Mouse (Mus musculus) liver, embryonic 16.5 days (tissue): Measurements from ENCODE around the gene Serinc3. TPM values are rescaled to one million over a fixed set of nuclear protein-coding genes. Genes with fewer than 3 reads are reported as not detected.

Source experiments
- ATAC-seq: fragments of 200-750 bp; cut with Nextera tagmentation; 2 replicates; pipeline ENCODE4 v1.8.0; 2017; ENCODE audit warnings: low read depth, mild to moderate bottlenecking, moderate number of reproducible peaks, moderate library complexity
- H3K27ac ChIP-seq: fragments of 300-500 bp; sonication (generic); 2 replicates; pipeline ENCODE4 v1.5.1; 2014; ENCODE audit warnings: mild to moderate bottlenecking, low read length
- H3K27me3 ChIP-seq: fragments of 300-500 bp; sonication (generic); 2 replicates; pipeline ENCODE4 v1.6.1; 2014; ENCODE audit warnings: low read depth, low read length, mixed read lengths; ENCODE audit not compliant: control insufficient read depth, insufficient read depth
- H3K36me3 ChIP-seq: fragments of 300-500 bp; sonication (generic); 2 replicates; pipeline ENCODE4 v1.6.1; 2014; ENCODE audit warnings: mild to moderate bottlenecking; ENCODE audit not compliant: control insufficient read depth, insufficient read depth
- H3K4me1 ChIP-seq: fragments of 300-500 bp; sonication (generic); 2 replicates; pipeline ENCODE4 v1.6.1; 2014; ENCODE audit warnings: low read depth, low read length, mixed read lengths; ENCODE audit not compliant: control insufficient read depth
- H3K4me2 ChIP-seq: fragments of 300-500 bp; sonication (generic); 2 replicates; pipeline ENCODE4 v1.6.1; 2014; ENCODE audit warnings: low read depth, low read length, mixed read lengths
- H3K4me3 ChIP-seq: fragments of 300-500 bp; sonication (generic); 2 replicates; pipeline ENCODE4 v1.5.1; 2014; ENCODE audit warnings: low read depth, mild to moderate bottlenecking, low read length
- H3K9ac ChIP-seq: fragments of 300-500 bp; sonication (generic); 2 replicates; pipeline ENCODE4 v1.6.1; 2014; ENCODE audit warnings: low read depth, low read length
- H3K9me3 ChIP-seq: fragments of 300-500 bp; sonication (generic); replicated peaks from 2 replicates; pipeline ENCODE4 v1.6.1; 2016; ENCODE audit warnings: low read length; ENCODE audit not compliant: control insufficient read depth
- WGBS: fragments of 180-500 bp; shearing (Covaris S2); extraction: QIAGEN DNeasy Blood & Tissue Kit; methylation state at CpG from one replicate; pipeline ENCODE4 v1.1.7; 2014; ENCODE audit not compliant: insufficient replicate concordance; 5-methylcytosine and 5-hydroxymethylcytosine counted together
- polyA plus RNA-seq: library from polyadenylated mRNA; unstranded; fragments of >200 nt; fragmentation: Nextera tagmentation; extraction: Ambion mirVana; gene quantifications from 2 replicates; pipeline ENCODE4 v1.2.1, GENCODE M21; 2015

Serinc3 gene
- polyA plus RNA-seq, 1 experiment from 2014 or later: 138 TPM

GRCm38 (mm10) chr2:163584088-163584426 is 60.9 kb downstream of the Serinc3 start:
- WGBS: 68% methylated on average over 10 of the region's 10 CpGs
- Histone ChIP-seq H3K36me3 (no peaks in the 10 kb centered on the region), H3K27me3 (no peaks in the 10 kb centered on the region), H3K9me3 (no peaks in the 10 kb centered on the region), H3K4me3 (no peak overlapping the region), H3K27ac (no peak overlapping the region), H3K9ac (no peak overlapping the region), H3K4me2 (no peak overlapping the region), H3K4me1 (no peaks in the 10 kb centered on the region; the same call in 1 of the 2 replicates)
- no peak for ATAC-seq

- Histone ChIP-seq H3K4me2 (no peak overlapping the region), H3K4me1 (no peaks in the 10 kb centered on the region; the same call in 1 of the 2 replicates), H3K9ac (no peak overlapping the region), H3K27me3 (no peaks in the 10 kb centered on the region), H3K36me3 (no peaks in the 10 kb centered on the region), H3K4me3 (no peak overlapping the region), H3K27ac (no peak overlapping the region), H3K9me3 (no peaks in the 10 kb centered on the region)
- 82% methylated on average over 10 of the region's 10 CpGs for WGBS
- ATAC-seq: no peak
Observed at GRCm38 (mm10) chr2:163583226-163584087, 61.5 kb downstream of the Serinc3 start.

GRCm38 (mm10) chr2:163580069-163580945 is 64.6 kb downstream of the Serinc3 start:
- Histone ChIP-seq H3K9ac (no peak overlapping the region), H3K27ac (no peak overlapping the region), H3K9me3 (no peaks in the 10 kb centered on the region), H3K4me2 (no peak overlapping the region), H3K4me1 (no peaks in the 10 kb centered on the region; the same call in 1 of the 2 replicates), H3K27me3 (no peaks in the 10 kb centered on the region), H3K4me3 (no peak overlapping the region), H3K36me3 (no peaks in the 10 kb centered on the region)
- 45% methylated on average over 13 of the region's 13 CpGs for WGBS
- no peak for ATAC-seq

GRCm38 (mm10) chr2:163577986-163578385 is 66.9 kb downstream of the Serinc3 start:
- 61% methylated on average over 2 of the region's 2 CpGs for WGBS
- H3K36me3 ChIP-seq: no peaks in the 10 kb centered on the region
- H3K9ac ChIP-seq: no peak overlapping the region
- H3K27ac ChIP-seq: no peak overlapping the region
- no peak overlapping the region for H3K4me3 ChIP-seq
- no peaks in the 10 kb centered on the region for H3K9me3 ChIP-seq
- no peaks in the 10 kb centered on the region for H3K27me3 ChIP-seq
- H3K4me2 ChIP-seq: no peak overlapping the region
- H3K4me1 ChIP-seq: no peaks in the 10 kb centered on the region; the same call in 1 of the 2 replicates
- ATAC-seq: no peak

- 19% methylated on average over 11 of the region's 11 CpGs for WGBS
- Histone ChIP-seq H3K4me1 (no peaks in the 10 kb centered on the region; the same call in 1 of the 2 replicates), H3K9me3 (no peaks in the 10 kb centered on the region), H3K4me3 (no peak overlapping the region), H3K36me3 (no peaks in the 10 kb centered on the region), H3K4me2 (peak overlapping the region; percentile 14), H3K27me3 (no peaks in the 10 kb centered on the region), H3K9ac (no peak overlapping the region), H3K27ac (no peak overlapping the region)
- ATAC-seq: peak; percentile 60
Observed at GRCm38 (mm10) chr2:163575248-163575647, 69.7 kb downstream of the Serinc3 start.

GRCm38 (mm10) chr2:163574321-163574720 is 70.6 kb downstream of the Serinc3 start:
- Histone ChIP-seq H3K4me2 (no peak overlapping the region), H3K4me3 (no peak overlapping the region), H3K9ac (no peak overlapping the region), H3K9me3 (no peaks in the 10 kb centered on the region), H3K27ac (no peak overlapping the region), H3K36me3 (no peaks in the 10 kb centered on the region), H3K27me3 (no peaks in the 10 kb centered on the region), H3K4me1 (no peaks in the 10 kb centered on the region; the same call in 1 of the 2 replicates)
- ATAC-seq: no peak
- WGBS: 37% methylated on average over 3 of the region's 3 CpGs

Other genes starting within 250 kb of the Serinc3 start
- gene Jph2, start 247.1 kb downstream of the Serinc3 start, polyA plus RNA-seq: 0.09 and 0.30 TPM in 2 replicates
- gene Oser1, start 220.4 kb downstream of the Serinc3 start, polyA plus RNA-seq: 37.5 and 39.0 TPM in 2 replicates
- gene Gdap1l1, start 206.7 kb downstream of the Serinc3 start, polyA plus RNA-seq: 0.12 TPM in 1 of 2 replicates, not detected in the other
- 3.8 and 3.9 TPM in 2 replicates for gene Fitm2, start 172.5 kb downstream of the Serinc3 start, polyA plus RNA-seq
- not detected in 2 replicates for gene R3hdml, start 152.8 kb downstream of the Serinc3 start, polyA plus RNA-seq
- gene Hnf4a, start 138.3 kb downstream of the Serinc3 start, polyA plus RNA-seq: 18.8 and 21.1 TPM in 2 replicates
- 9.2 and 10.6 TPM in 2 replicates for gene Ttpal, start 42.8 kb downstream of the Serinc3 start, polyA plus RNA-seq
- gene Pkig, start 13.3 kb upstream of the Serinc3 start, polyA plus RNA-seq: 83.1 and 86.6 TPM in 2 replicates
- gene Ada, start 105.1 kb upstream of the Serinc3 start, polyA plus RNA-seq: 3.4 and 3.5 TPM in 2 replicates
- 0.05 TPM in 2 replicates for gene Ccn5, start 175.7 kb upstream of the Serinc3 start, polyA plus RNA-seq
- gene Kcnk15, start 208.5 kb upstream of the Serinc3 start, polyA plus RNA-seq: not detected in 2 replicates